Mouse (Mus musculus): ENCODE results near the gene Mapk3. TPM values are rescaled to one million over a fixed set of nuclear protein-coding genes. Genes with fewer than 3 reads are reported as not detected.
A peak's percentile ranks its signal among the peaks of the same experiment; 100 is the strongest.
"Not testable (repeated sequence)": the region's sequence is repeated elsewhere in the genome, so short reads cannot be mapped to it uniquely, and the experiment has no call there.

The Mapk3 gene
- total RNA-seq (2021) = 100 to 1,000 TPM; 196 to 202 TPM

GRCm38 (mm10) chr7:126759050-126759671 lies at the start of gene Mapk3:
TSS of gene Mapk3 (plus strand) at chr7:126759601.
- peak; percentile 93 for DNase-seq
- intact Hi-C loops (cut with DNase I) = loop anchor here (5.0 kb wide), 1 partner anchor 57 kb away; no protein-coding TSS in a partner anchor

GRCm38 (mm10) chr7:126710266-126710665 lies 49.1 kb upstream of the Mapk3 start:
- intact Hi-C loops (cut with DNase I) = no loop called here
- no peak for DNase-seq

- no peak for DNase-seq
- intact Hi-C loops (cut with DNase I) = no loop called here
Observed at GRCm38 (mm10) chr7:126711910-126712309, 47.5 kb upstream of the Mapk3 start.

- no peak for DNase-seq
- intact Hi-C loops (cut with DNase I) = no loop called here
Observed at GRCm38 (mm10) chr7:126715679-126716078, 43.7 kb upstream of the Mapk3 start.

- intact Hi-C loops (cut with DNase I) = no loop called here
- DNase-seq = no peak
Observed at GRCm38 (mm10) chr7:126717566-126717965, 41.8 kb upstream of the Mapk3 start.

GRCm38 (mm10) chr7:126718787-126719337 lies 40.5 kb upstream of the Mapk3 start:
- no peak for DNase-seq
- intact Hi-C loops (cut with DNase I) = no loop called here

- intact Hi-C loops (cut with DNase I) = no loop called here
- no peak for DNase-seq
Observed at GRCm38 (mm10) chr7:126721635-126722034, 37.8 kb upstream of the Mapk3 start.

GRCm38 (mm10) chr7:126725077-126725476 lies 34.3 kb upstream of the Mapk3 start:
- intact Hi-C loops (cut with DNase I) = no loop called here
- DNase-seq = no peak

GRCm38 (mm10) chr7:126725667-126726066 lies 33.7 kb upstream of the Mapk3 start:
- no peak for DNase-seq
- intact Hi-C loops (cut with DNase I) = no loop called here

- intact Hi-C loops (cut with DNase I); DNase-seq: not testable (repeated sequence)
Observed at GRCm38 (mm10) chr7:126730256-126730789, 29.1 kb upstream of the Mapk3 start.

- intact Hi-C loops (cut with DNase I) = no loop called here
- no peak for DNase-seq
Observed at GRCm38 (mm10) chr7:126736122-126736521, 23.3 kb upstream of the Mapk3 start.

GRCm38 (mm10) chr7:126739551-126739950 lies 19.9 kb upstream of the Mapk3 start:
- intact Hi-C loops (cut with DNase I) = no loop called here
- DNase-seq = no peak

GRCm38 (mm10) chr7:126740132-126740735 lies 19.2 kb upstream of the Mapk3 start:
- intact Hi-C loops (cut with DNase I) = no loop called here
- DNase-seq = no peak

GRCm38 (mm10) chr7:126740977-126741376 lies 18.4 kb upstream of the Mapk3 start:
- intact Hi-C loops (cut with DNase I) = no loop called here

GRCm38 (mm10) chr7:126741452-126741851 lies 17.9 kb upstream of the Mapk3 start:
- DNase-seq = no peak
- intact Hi-C loops (cut with DNase I) = no loop called here

More at GRCm38 (mm10) chr7:126740977-126741376, 18.4 kb upstream of the Mapk3 start:
- no peak for DNase-seq

- DNase-seq = no peak
- intact Hi-C loops (cut with DNase I) = no loop called here
Observed at GRCm38 (mm10) chr7:126741964-126742482, 17.4 kb upstream of the Mapk3 start.

- intact Hi-C loops (cut with DNase I) = no loop called here
- no peak for DNase-seq
Observed at GRCm38 (mm10) chr7:126746066-126746465, 13.3 kb upstream of the Mapk3 start.

GRCm38 (mm10) chr7:126746798-126747197 lies 12.6 kb upstream of the Mapk3 start:
- intact Hi-C loops (cut with DNase I) = no loop called here
- DNase-seq = no peak

- no peak for DNase-seq
- intact Hi-C loops (cut with DNase I) = no loop called here
Observed at GRCm38 (mm10) chr7:126748824-126749223, 10.6 kb upstream of the Mapk3 start.

- intact Hi-C loops (cut with DNase I) = no loop called here
- no peak for DNase-seq
Observed at GRCm38 (mm10) chr7:126749582-126750343, 9.6 kb upstream of the Mapk3 start.

- peak; percentile 78 for DNase-seq
- intact Hi-C loops (cut with DNase I) = loop anchor here (5.0 kb wide), 1 partner anchor 53 kb away; no protein-coding TSS in a partner anchor
Observed at GRCm38 (mm10) chr7:126754866-126755265, 4.5 kb upstream of the Mapk3 start.

Measured in left cerebral cortex, postnatal 4 days (tissue).